Mouse (Mus musculus) liver, embryonic 14.5 days (tissue): Measurements from ENCODE around the gene Bcar3. TPM values are rescaled to one million over a fixed set of nuclear protein-coding genes. Genes with fewer than 3 reads are reported as not detected.

Experiments used
- ATAC-seq: fragments of 200-750 bp; cut with Nextera tagmentation; 2 replicates; pipeline ENCODE4 v1.8.0; 2017; ENCODE audit warnings: moderate number of reproducible peaks, mild to moderate bottlenecking, moderate library complexity; ENCODE audit not compliant: insufficient read depth
- DNase-seq, 3 experiments: peaks; one replicate each; pipeline ENCODE4 v3.0.0-alpha.2; 2012 to 2013; ENCODE audit warnings: low read depth in 3 of 3, low spot score in 3 of 3
- H3K27ac ChIP-seq: fragments of 300-500 bp; sonication (generic); 2 replicates; pipeline ENCODE4 v1.5.1; 2014; ENCODE audit warnings: moderate library complexity, mild to moderate bottlenecking, control low read depth, inconsistent platforms
- H3K27me3 ChIP-seq: fragments of 300-500 bp; sonication (generic); 2 replicates; pipeline ENCODE4 v1.6.1; 2014; ENCODE audit warnings: mild to moderate bottlenecking, low read length, moderate library complexity; ENCODE audit not compliant: control insufficient read depth, insufficient read depth
- H3K36me3 ChIP-seq: fragments of 300-500 bp; sonication (generic); replicated peaks from 2 replicates; pipeline ENCODE4 v1.6.1; 2014; ENCODE audit warnings: low read depth; ENCODE audit not compliant: control insufficient read depth, insufficient read depth
- H3K4me1 ChIP-seq, 2 experiments: fragments of 200-500 bp in 1 of 2; fragments of 300-500 bp in 1 of 2; sonication (generic) in 1 of 2; replicated peaks; 2 replicates each; pipeline ENCODE4 v1.6.1; 2012 to 2014; ENCODE audit warnings: antibody characterized with exemption in 1 of 2, inconsistent platforms in 1 of 2, low read length in 1 of 2; ENCODE audit not compliant: control insufficient read depth in 2 of 2, insufficient read depth in 2 of 2
- H3K4me2 ChIP-seq: fragments of 300-500 bp; sonication (generic); 2 replicates; pipeline ENCODE4 v1.6.1; 2014; ENCODE audit warnings: low read depth, mild to moderate bottlenecking, control low read depth, moderate library complexity
- H3K4me3 ChIP-seq, 2 experiments: fragments of 200-500 bp in 1 of 2; fragments of 300-500 bp in 1 of 2; sonication (generic) in 1 of 2; 2 replicates each; pipeline ENCODE4 v1.5.1; 2012 to 2014; ENCODE audit warnings: low read depth in 2 of 2, low read length in 2 of 2, mild to moderate bottlenecking in 2 of 2, control low read depth in 1 of 2, inconsistent platforms in 1 of 2, moderate library complexity in 1 of 2; ENCODE audit not compliant: insufficient read depth in 1 of 2
- H3K9ac ChIP-seq: fragments of 300-500 bp; sonication (generic); replicated peaks from 2 replicates; pipeline ENCODE4 v1.6.1; 2014; ENCODE audit warnings: mild to moderate bottlenecking, control low read depth, moderate library complexity
- H3K9me3 ChIP-seq: fragments of 300-500 bp; sonication (generic); 2 replicates; pipeline ENCODE4 v1.6.1; 2016; ENCODE audit warnings: low read length, mixed read lengths; ENCODE audit not compliant: control insufficient read depth
- CTCF ChIP-seq: IDR thresholded peaks from 2 replicates; pipeline ENCODE4 v1.5.1; 2016; ENCODE audit warnings: antibody characterized with exemption, low read depth, control low read depth
- EP300 ChIP-seq: IDR thresholded peaks from 2 replicates; pipeline ENCODE4 v1.6.1; 2016; ENCODE audit warnings: antibody characterized with exemption, low read depth
- WGBS: fragments of 180-500 bp; shearing (Covaris S2); extraction: QIAGEN DNeasy Blood & Tissue Kit; methylation state at CpG from one replicate; pipeline ENCODE4 v1.1.7; 2014; ENCODE audit not compliant: insufficient replicate concordance; 5-methylcytosine and 5-hydroxymethylcytosine counted together
- polyA plus RNA-seq, 2 experiments: library from polyadenylated mRNA; depleted of rRNA in 1 of 2; stranded (reverse) in 1 of 2; unstranded in 1 of 2; fragments of >200 nt; fragmentation: Nextera tagmentation in 1 of 2; extraction: Ambion mirVana in 1 of 2; gene quantifications; 2 replicates each; pipeline versions ENCODE4 v1.2.1 to v1.2.3; 2012 to 2014

Bcar3 gene
- polyA plus RNA-seq, 2 experiments, result 3.1 to 3.5 TPM

DNA sequence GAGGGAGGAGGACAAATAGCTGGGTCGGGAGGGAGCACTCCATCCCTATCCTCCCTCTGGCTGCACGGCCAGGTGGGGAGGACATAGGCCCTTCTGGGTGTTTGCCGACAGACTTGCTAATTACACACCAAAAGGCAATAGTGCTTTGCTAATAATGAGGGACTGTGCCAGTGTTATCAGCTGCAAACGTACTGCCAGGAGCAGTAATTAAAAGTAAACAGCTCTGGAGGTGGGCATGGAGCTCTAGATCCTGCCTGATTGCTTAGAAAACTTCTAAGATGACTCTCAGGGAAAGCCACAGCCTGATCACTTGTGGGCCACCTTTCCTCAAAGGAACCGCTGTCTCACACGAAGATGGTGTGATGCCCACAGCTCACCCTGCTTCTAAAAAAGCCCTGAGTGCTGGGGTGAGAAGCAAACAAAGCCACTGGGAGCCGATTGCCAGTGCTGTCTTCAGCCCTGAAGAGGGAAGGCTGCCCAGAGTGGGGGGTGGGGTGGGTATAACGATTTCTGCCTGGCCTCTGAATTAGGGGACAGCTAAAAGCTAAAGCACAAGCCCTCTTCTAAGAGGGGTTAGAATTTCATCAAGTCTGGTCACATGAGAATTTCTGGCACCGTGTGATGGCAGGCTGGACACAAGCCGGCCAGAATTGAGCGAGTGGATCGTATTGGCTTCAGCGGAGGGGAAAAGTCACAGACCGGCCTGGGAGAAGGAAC, 189.3 kb downstream of the Bcar3 start:
- Histone ChIP-seq H3K4me3 (no peak overlapping the region), H3K9me3 (no peaks in the 10 kb centered on the region), H3K36me3 (no peaks in the 10 kb centered on the region), H3K27me3 (no peaks in the 10 kb centered on the region), H3K4me2 (no peak overlapping the region), H3K4me1 (peaks cover 0 to 6% of the 10 kb centered on the region in 2 experiments; a peak in 2 of 4 replicates), H3K9ac (no peak overlapping the region), H3K27ac (no peak overlapping the region)
- 48% methylated on average over 14 of the region's 14 CpGs for WGBS
- DNase-seq (no peak), ATAC-seq (no peak)
- TF ChIP-seq CTCF, result no peak
- no peak for TF ChIP-seq EP300

DNA sequence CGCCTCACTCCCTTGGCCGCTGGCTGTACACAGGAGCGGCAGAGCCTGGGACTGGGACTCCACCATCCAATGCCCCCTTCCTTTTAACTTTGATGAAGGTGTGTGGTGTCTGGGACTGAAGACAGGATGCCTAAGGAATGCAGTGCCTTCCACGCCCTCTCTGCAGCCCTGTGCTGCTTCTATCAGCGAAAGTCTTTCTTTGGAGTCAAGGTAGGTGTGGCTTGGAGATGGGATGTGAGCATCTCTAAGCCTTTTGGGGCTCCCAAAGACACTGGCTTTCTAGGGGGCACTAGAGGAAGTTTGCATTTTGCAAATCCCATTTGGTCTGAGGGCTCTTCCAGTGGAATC, 189.8 kb downstream of the Bcar3 start:
- Histone ChIP-seq H3K9ac (no peak overlapping the region), H3K36me3 (no peaks in the 10 kb centered on the region), H3K4me3 (no peak overlapping the region), H3K9me3 (no peaks in the 10 kb centered on the region), H3K4me2 (no peak overlapping the region), H3K27ac (no peak overlapping the region), H3K4me1 (peaks cover 0 to 6% of the 10 kb centered on the region in 2 experiments; a peak in 2 of 4 replicates), H3K27me3 (no peaks in the 10 kb centered on the region)
- TF ChIP-seq EP300 (no peak), CTCF (no peak)
- ATAC-seq (no peak), DNase-seq (no peak)
- WGBS, result 54% methylated on average over 5 of the region's 5 CpGs

DNA sequence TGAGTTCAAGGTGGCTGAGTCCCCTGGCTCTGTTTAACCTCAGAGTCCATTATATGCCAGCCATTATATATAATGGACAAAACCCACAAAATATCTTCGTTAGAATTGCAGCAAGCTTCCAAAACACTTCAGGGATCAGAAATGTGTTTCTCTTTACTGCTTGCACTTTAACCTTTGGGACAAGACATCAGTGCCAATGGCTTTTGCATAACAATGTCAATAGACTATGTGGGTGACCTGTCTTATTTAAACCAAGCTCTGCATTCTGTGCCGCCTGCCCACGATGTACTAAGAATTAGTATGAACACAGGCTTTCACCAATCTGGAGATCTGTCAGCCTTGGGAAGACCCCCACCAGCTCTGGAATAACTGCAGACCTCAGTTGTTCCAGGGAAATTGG, 190.4 kb downstream of the Bcar3 start:
- ATAC-seq, result no peak
- Histone ChIP-seq H3K9me3 (no peaks in the 10 kb centered on the region), H3K4me2 (no peak overlapping the region), H3K9ac (no peak overlapping the region), H3K4me3 (no peak overlapping the region), H3K4me1 (peaks cover 0 to 6% of the 10 kb centered on the region in 2 experiments; a peak in 2 of 4 replicates), H3K36me3 (no peaks in the 10 kb centered on the region), H3K27me3 (no peaks in the 10 kb centered on the region), H3K27ac (no peak overlapping the region)
- TF ChIP-seq EP300, result no peak
- no peak for TF ChIP-seq CTCF
- DNase-seq, result no peak
- WGBS, result 58% methylated on average over 3 of the region's 3 CpGs

DNA sequence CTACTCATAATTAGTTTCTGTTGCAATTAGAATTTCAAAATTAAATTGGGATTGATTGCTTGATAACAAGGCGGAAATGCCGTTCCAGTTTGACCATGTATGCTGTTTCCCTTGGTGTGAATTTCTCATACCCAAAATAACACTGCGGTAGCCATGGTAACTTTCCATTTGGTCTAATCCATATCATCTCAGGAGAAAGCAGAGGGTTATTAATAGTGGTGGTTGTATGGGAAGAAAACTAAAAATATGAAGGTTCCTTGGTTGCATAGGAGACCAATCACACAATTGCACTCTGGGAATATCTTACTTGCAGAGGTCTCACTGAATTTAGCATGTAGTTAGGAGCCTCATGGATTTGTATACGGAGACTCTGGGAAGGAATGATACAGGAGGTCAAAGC, 191.8 kb downstream of the Bcar3 start:
- TF ChIP-seq EP300 (no peak), CTCF (no peak)
- ATAC-seq (no peak), DNase-seq (no peak)
- Histone ChIP-seq H3K27me3 (no peaks in the 10 kb centered on the region), H3K36me3 (no peaks in the 10 kb centered on the region), H3K4me3 (no peak overlapping the region), H3K27ac (no peak overlapping the region), H3K4me2 (no peak overlapping the region), H3K9me3 (no peaks in the 10 kb centered on the region), H3K9ac (no peak overlapping the region), H3K4me1 (peaks cover 0 to 6% of the 10 kb centered on the region in 2 experiments; a peak in 2 of 4 replicates)
- 82% methylated on average over 4 of the region's 4 CpGs for WGBS

DNA sequence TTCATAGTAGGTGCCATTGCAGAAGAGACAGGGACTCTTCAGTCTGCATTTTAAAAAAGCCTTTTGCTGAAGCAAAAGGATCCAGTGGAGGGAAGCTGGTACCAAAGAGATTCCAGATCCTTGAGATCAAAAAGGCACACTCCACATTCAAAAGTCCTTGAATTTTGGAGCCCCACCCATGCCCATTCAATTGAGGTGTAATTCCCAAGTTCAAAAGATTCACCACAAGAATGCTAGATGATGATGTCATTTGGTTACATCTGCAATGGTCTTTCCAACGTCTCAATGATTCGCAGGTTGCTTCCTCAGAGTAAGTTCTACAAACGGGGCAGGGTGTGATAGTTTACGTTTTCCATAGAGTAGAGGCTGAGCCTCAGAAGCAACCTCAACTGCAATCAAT, 192.3 kb downstream of the Bcar3 start:
- H3K9me3 ChIP-seq, result no peaks in the 10 kb centered on the region
- no peak overlapping the region for H3K9ac ChIP-seq
- no peak for ATAC-seq
- H3K4me3 ChIP-seq, result no peak overlapping the region
- H3K4me2 ChIP-seq, result no peak overlapping the region
- no peak overlapping the region for H3K27ac ChIP-seq
- no peak for DNase-seq
- peaks cover 0 to 6% of the 10 kb centered on the region in 2 experiments; a peak in 2 of 4 replicates for H3K4me1 ChIP-seq
- no peaks in the 10 kb centered on the region for H3K27me3 ChIP-seq
- WGBS, result 46% methylated on average over 4 of the region's 4 CpGs
- no peaks in the 10 kb centered on the region for H3K36me3 ChIP-seq
- TF ChIP-seq EP300 (no peak), CTCF (no peak)
